29 mouse cellular contexts compared by ENCODE assay signal in the genomic region with DNA sequence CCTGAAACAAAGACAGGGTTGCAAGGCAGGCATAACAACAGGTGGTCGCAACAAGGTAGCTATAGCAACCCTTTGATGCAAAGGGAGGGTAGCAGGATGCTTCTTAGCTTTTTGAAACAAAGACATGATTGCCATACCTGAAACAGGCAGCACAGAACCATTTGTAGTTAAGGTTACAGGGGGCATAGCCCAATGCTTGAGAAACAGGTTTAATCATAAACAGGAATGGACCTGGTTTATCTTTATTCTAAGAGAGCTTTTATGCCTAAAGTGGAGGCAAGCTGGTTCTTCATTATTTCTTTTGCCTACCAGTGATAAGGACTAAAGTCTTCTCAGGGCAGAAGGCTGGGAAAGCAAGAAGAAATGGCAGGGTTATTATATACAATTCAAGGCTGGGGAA. TPM values are rescaled to one million over a fixed set of nuclear protein-coding genes. Genes with fewer than 3 reads are reported as not detected.
DNase-seq lines count a peak whose midpoint lies in the region; ATAC-seq and TF ChIP-seq lines count a peak whose summit lies in the region.
"Had no signal": no experiment of that assay in that cellular context is flagged by ENCODE, and none has a peak within 500 bp of the region (broad histone marks: within the 10 kb centered on the region; RNA-seq: fewer than 3 reads in every experiment).

No protein-coding gene starts in this region.

- H3K9me3 ChIP-seq in intestine, postnatal 0 days (ENCODE audit: control insufficient read depth): no peaks in the 10 kb centered on the region
- no peaks in the 10 kb centered on the region for H3K9me3 ChIP-seq in intestine, embryonic 15.5 days
- no peaks in the 10 kb centered on the region for H3K9me3 ChIP-seq in liver, postnatal 0 days (ENCODE audit: low read length)
- H3K9me3 ChIP-seq in embryonic facial prominence, embryonic 10.5 days: no peaks in the 10 kb centered on the region
- H3K9me3 ChIP-seq: embryonic facial prominence, embryonic 13.5 days; G1E; heart, embryonic 10.5 days; heart, embryonic 13.5 days; hindbrain, embryonic 12.5 days had no signal

- H3K27me3 ChIP-seq in intestine, postnatal 0 days (replicated peaks; ENCODE audit: control insufficient read depth, insufficient read depth, low read length): no peaks in the 10 kb centered on the region
- no peaks in the 10 kb centered on the region for H3K27me3 ChIP-seq in intestine, embryonic 15.5 days (replicated peaks)
- no peaks in the 10 kb centered on the region for H3K27me3 ChIP-seq in liver, adult 2 months (ENCODE audit: control insufficient read depth, insufficient read depth, low read length)
- H3K27me3 ChIP-seq in liver, postnatal 0 days (ENCODE audit: insufficient read depth, low read length): no peaks in the 10 kb centered on the region
- 0 out of 2 replicates have a peak, but pooled peaks cover 14% of the 10 kb centered on the region for H3K27me3 ChIP-seq in embryonic facial prominence, embryonic 10.5 days (replicated peaks; ENCODE audit: low read depth, poor library complexity, severe bottlenecking)
- H3K27me3 ChIP-seq: CH12.LX; heart, embryonic 13.5 days; hindbrain, embryonic 12.5 days; Patski had no signal

- DNase-seq in gastrocnemius, adult 2 months: no peak
- DNase-seq in gastrocnemius, adult 18-20 months (ENCODE audit: low spot score): no peak
- DNase-seq in liver, adult 2 months (ENCODE audit: extremely low read depth, low read depth, low spot score): peak; percentile 54
- DNase-seq in liver, postnatal 0 days: no peak
- DNase-seq in embryonic facial prominence, embryonic 10.5 days (ENCODE audit: low spot score): no peak
- DNase-seq: adrenal gland, adult 2 months; adrenal gland, postnatal 14 days; B cell, adult 2 months; cerebellum, adult 11 months; cerebellum, adult 2 months; cerebellum, adult 9-11 months; cerebellum, postnatal 25 days; forebrain, postnatal 0 days; gastrocnemius, postnatal 10 days; gastrocnemius, postnatal 36 days; heart, adult 2 months; heart, postnatal 14 days; heart, postnatal 4 days had no signal

- H3K4me3 ChIP-seq in gastrocnemius, adult 2 months: no peak overlapping the region
- no peak overlapping the region for H3K4me3 ChIP-seq in intestine, postnatal 0 days (ENCODE audit: low read depth, low read length)
- no peak overlapping the region for H3K4me3 ChIP-seq in intestine, embryonic 15.5 days (replicated peaks)
- H3K4me3 ChIP-seq in liver, adult 2 months (ENCODE audit: insufficient read depth, low read depth, low read length): no peak overlapping the region
- H3K4me3 ChIP-seq in liver, postnatal 0 days (ENCODE audit: low read depth, low read length): no peak overlapping the region
- H3K4me3 ChIP-seq in embryonic facial prominence, embryonic 10.5 days: no peak overlapping the region
- H3K4me3 ChIP-seq: embryonic facial prominence, embryonic 13.5 days; erythroblast, embryonic 14.5 days; heart, adult 2 months; heart, embryonic 10.5 days; heart, embryonic 13.5 days; hindbrain, embryonic 12.5 days had no signal

- peak overlapping the region; percentile 90 for H3K27ac ChIP-seq in gastrocnemius, adult 2 months
- H3K27ac ChIP-seq in intestine, postnatal 0 days (ENCODE audit: low read depth, low read length): 0 out of 2 replicates have a peak overlapping the region, but pooled peaks have one; percentile 15
- no peak overlapping the region for H3K27ac ChIP-seq in intestine, embryonic 15.5 days
- peak overlapping the region; percentile 94 for H3K27ac ChIP-seq in liver, adult 2 months (replicated peaks; ENCODE audit: insufficient read depth, low read depth, low read length)
- H3K27ac ChIP-seq in liver, postnatal 0 days (ENCODE audit: low read depth): no peak overlapping the region
- H3K27ac ChIP-seq in embryonic facial prominence, embryonic 10.5 days (replicated peaks): 0 out of 2 replicates have a peak overlapping the region, but pooled peaks have one; percentile 35
- H3K27ac ChIP-seq: heart, embryonic 10.5 days had no signal

- ATAC-seq in intestine, postnatal 0 days: no peak
- ATAC-seq in intestine, embryonic 15.5 days: no peak
- ATAC-seq in liver, postnatal 0 days: no peak
- ATAC-seq: forebrain, embryonic 14.5 days; forebrain, postnatal 0 days; Patski had no signal

- intact Hi-C loops in gastrocnemius, adult 2 months (cut with DNase I): no loop called here

- WGBS in intestine, postnatal 0 days: 76% methylated on average over 1 of the region's 1 CpGs
- WGBS in intestine, embryonic 15.5 days: 81% methylated on average over 1 of the region's 1 CpGs
- WGBS in liver, adult 2 months: 83% methylated on average over 1 of the region's 1 CpGs
- 77% methylated on average over 1 of the region's 1 CpGs for WGBS in liver, postnatal 0 days (ENCODE audit: insufficient replicate concordance)
- WGBS in embryonic facial prominence, embryonic 10.5 days: 79% methylated on average over 1 of the region's 1 CpGs

- H3K9ac ChIP-seq in intestine, postnatal 0 days (ENCODE audit: low read depth, low read length): no peak overlapping the region
- H3K9ac ChIP-seq in intestine, embryonic 15.5 days: no peak overlapping the region
- H3K9ac ChIP-seq in liver, adult 2 months (ENCODE audit: low read depth, low read length): no peak overlapping the region
- H3K9ac ChIP-seq in liver, postnatal 0 days (replicated peaks): no peak overlapping the region
- H3K9ac ChIP-seq: embryonic facial prominence, embryonic 13.5 days; forebrain, postnatal 0 days; heart, embryonic 13.5 days; hindbrain, embryonic 12.5 days had no signal

- TF ChIP-seq POLR2A in liver, adult 2 months (IDR thresholded peaks at IDR 0.05; ENCODE audit: extremely low read depth, insufficient read depth, low read length): no peak

- H3K79me2 ChIP-seq in liver, adult 2 months (ENCODE audit: control insufficient read depth, insufficient read depth, low read length): peaks cover 26% of the 10 kb centered on the region; the same call in 1 of the 2 replicates

- no peak for TF ChIP-seq CTCF in gastrocnemius, adult 2 months (IDR thresholded peaks at IDR 0.05)
- no peak for TF ChIP-seq CTCF in intestine, postnatal 0 days (IDR thresholded peaks at IDR 0.05; ENCODE audit: low read depth)
- no peak for TF ChIP-seq CTCF in liver, adult 2 months (IDR thresholded peaks at IDR 0.05; ENCODE audit: low read depth, low read length)
- TF ChIP-seq CTCF in liver, postnatal 0 days (IDR thresholded peaks at IDR 0.05; ENCODE audit: low read depth): no peak

- H3K4me2 ChIP-seq in intestine, postnatal 0 days (replicated peaks; ENCODE audit: low read depth): no peak overlapping the region
- H3K4me2 ChIP-seq in intestine, embryonic 15.5 days (replicated peaks): no peak overlapping the region
- no peak overlapping the region for H3K4me2 ChIP-seq in liver, postnatal 0 days (ENCODE audit: low read depth, low read length)
- H3K4me2 ChIP-seq: embryonic facial prominence, embryonic 13.5 days; heart, embryonic 13.5 days; hindbrain, embryonic 12.5 days had no signal

- H3K4me1 ChIP-seq in intestine, postnatal 0 days (replicated peaks; ENCODE audit: control insufficient read depth, insufficient read depth, low read length): peaks cover 26% of the 10 kb centered on the region
- peaks cover 46% of the 10 kb centered on the region for H3K4me1 ChIP-seq in intestine, embryonic 15.5 days (replicated peaks)
- H3K4me1 ChIP-seq in liver, adult 2 months (ENCODE audit: control insufficient read depth, insufficient read depth, low read length): peaks cover 40% of the 10 kb centered on the region
- peaks cover 27% of the 10 kb centered on the region for H3K4me1 ChIP-seq in liver, postnatal 0 days (ENCODE audit: insufficient read depth)
- H3K4me1 ChIP-seq in embryonic facial prominence, embryonic 10.5 days: peaks cover 87% of the 10 kb centered on the region

- peaks cover 6% of the 10 kb centered on the region; the same call in 1 of the 2 replicates for H3K36me3 ChIP-seq in intestine, postnatal 0 days (ENCODE audit: control insufficient read depth, insufficient read depth)
- H3K36me3 ChIP-seq in intestine, embryonic 15.5 days: no peaks in the 10 kb centered on the region
- no peaks in the 10 kb centered on the region for H3K36me3 ChIP-seq in liver, adult 2 months (ENCODE audit: control insufficient read depth, insufficient read depth, low read length)
- peaks cover 3% of the 10 kb centered on the region; the same call in 1 of the 2 replicates for H3K36me3 ChIP-seq in liver, postnatal 0 days (replicated peaks; ENCODE audit: insufficient read depth, low read length)
- peaks cover 20% of the 10 kb centered on the region for H3K36me3 ChIP-seq in embryonic facial prominence, embryonic 10.5 days (replicated peaks)
- H3K36me3 ChIP-seq: heart, embryonic 10.5 days; hindbrain, embryonic 12.5 days had no signal

- no peak for TF ChIP-seq EP300 in liver, postnatal 0 days (IDR thresholded peaks at IDR 0.05; ENCODE audit: low read depth)

RNA-seq across cellular contexts. Expression of a gene that starts 50.3 kb away (rescaled TPM):
- total RNA-seq in gastrocnemius, adult 2 months (2021): 10 to 100 TPM; 38.9 to 57.9 TPM
- 10 to 100 TPM; 36.4 to 42.2 TPM for total RNA-seq in gastrocnemius, adult 18-20 months (2021)
- polyA plus RNA-seq in intestine, postnatal 0 days (2015; fragmentation: Nextera tagmentation; extraction: Ambion mirVana): 13.3 and 13.4 TPM in 2 replicates
- polyA plus RNA-seq in intestine, embryonic 15.5 days (2015; fragmentation: Nextera tagmentation; extraction: Ambion mirVana): 17.1 and 19.5 TPM in 2 replicates
- total RNA-seq in liver, adult 2 months (2014; rRNA removed): 12.4 and 13.3 TPM in 2 replicates
- polyA plus RNA-seq in liver, adult 2 months (2012; rRNA removed): 12.9 and 14.8 TPM in 2 replicates
- 2.5 and 2.9 TPM in 2 replicates for polyA plus RNA-seq in liver, postnatal 0 days (2015; fragmentation: Nextera tagmentation; extraction: Ambion mirVana)
- 11.7 and 11.8 TPM in 2 replicates for polyA plus RNA-seq in embryonic facial prominence, embryonic 10.5 days (2016; fragmentation: Nextera tagmentation; extraction: Ambion mirVana)
- total RNA-seq: CH12.LX had no signal

Comparison
In these comparisons a context has a peak if more than half of its experiments do, and no peak if none do; other contexts are left out.
1. H3K27ac ChIP-seq: peak in gastrocnemius, adult 2 months (single experiment), intestine, postnatal 0 days (single experiment), liver, adult 2 months (single experiment) and embryonic facial prominence, embryonic 10.5 days (single experiment); none in intestine, embryonic 15.5 days (single experiment) and liver, postnatal 0 days (single experiment).